Mouse (Mus musculus): ENCODE measurements at regions not wholly inside any gene's neighbourhood (a gene's known extent, or its start where the extent isn't known, plus 50 kb on each side); places are given as distances from the start of the nearest gene placed in this dataset.

GRCm38 (mm10) chr3:34761783-34762182, 111.6 kb downstream of the Sox2 start:
- no peak for DNase-seq (ENCODE audit: low read depth, low spot score)

GRCm38 (mm10) chr3:34764559-34764958, 114.4 kb downstream of the Sox2 start:
- no peak for DNase-seq (ENCODE audit: low read depth, low spot score)

GRCm38 (mm10) chr3:34765151-34765550, 114.9 kb downstream of the Sox2 start:
- DNase-seq (ENCODE audit: low read depth, low spot score), result no peak

GRCm38 (mm10) chr3:34769818-34770217, 119.6 kb downstream of the Sox2 start:
- no peak for DNase-seq (ENCODE audit: low read depth, low spot score)

- no peak for DNase-seq (ENCODE audit: low read depth, low spot score)
These were observed 120.1 kb downstream of the Sox2 start for GRCm38 (mm10) chr3:34770271-34770670.

- no peak for DNase-seq (ENCODE audit: low read depth, low spot score)
These were observed 121.8 kb downstream of the Sox2 start for GRCm38 (mm10) chr3:34772035-34772434.

- DNase-seq (ENCODE audit: low read depth, low spot score), result peak; percentile 22
These were observed 123.6 kb downstream of the Sox2 start for GRCm38 (mm10) chr3:34773678-34774425.

- no peak for DNase-seq (ENCODE audit: low read depth, low spot score)
These were observed 131.6 kb downstream of the Sox2 start for GRCm38 (mm10) chr3:34781770-34782169.

GRCm38 (mm10) chr3:34783398-34783797, 133.2 kb downstream of the Sox2 start:
- DNase-seq (ENCODE audit: low read depth, low spot score), result no peak

GRCm38 (mm10) chr3:34787211-34787610, 137.0 kb downstream of the Sox2 start:
- no peak for DNase-seq (ENCODE audit: low read depth, low spot score)

- DNase-seq (ENCODE audit: low read depth, low spot score), result peak; percentile 8
These were observed 145.1 kb downstream of the Sox2 start for GRCm38 (mm10) chr3:34795103-34795983.

GRCm38 (mm10) chr3:34795984-34796266, 145.7 kb downstream of the Sox2 start:
- DNase-seq (ENCODE audit: low read depth, low spot score), result no peak

GRCm38 (mm10) chr3:34808833-34809232, 158.6 kb downstream of the Sox2 start:
- DNase-seq (ENCODE audit: low read depth, low spot score), result no peak

GRCm38 (mm10) chr3:34811753-34812152, 161.5 kb downstream of the Sox2 start:
- no peak for DNase-seq (ENCODE audit: low read depth, low spot score)

- no peak for DNase-seq (ENCODE audit: low read depth, low spot score)
These were observed 162.9 kb downstream of the Sox2 start for GRCm38 (mm10) chr3:34813046-34813625.

- no peak for DNase-seq (ENCODE audit: low read depth, low spot score)
These were observed 174.8 kb downstream of the Sox2 start for GRCm38 (mm10) chr3:34825036-34825435.

GRCm38 (mm10) chr3:34826396-34826795, 176.2 kb downstream of the Sox2 start:
- no peak for DNase-seq (ENCODE audit: low read depth, low spot score)

- peak; percentile 65 for DNase-seq (ENCODE audit: low read depth, low spot score)
These were observed 178.4 kb downstream of the Sox2 start for GRCm38 (mm10) chr3:34828453-34829206.

- no peak for DNase-seq (ENCODE audit: low read depth, low spot score)
These were observed 186.6 kb downstream of the Sox2 start for GRCm38 (mm10) chr3:34836741-34837267.

GRCm38 (mm10) chr3:34837644-34838332, 187.6 kb downstream of the Sox2 start:
- peak; percentile 26 for DNase-seq (ENCODE audit: low read depth, low spot score)
